ENCODE assay signal across 16 mouse cellular contexts in the genomic region with DNA sequence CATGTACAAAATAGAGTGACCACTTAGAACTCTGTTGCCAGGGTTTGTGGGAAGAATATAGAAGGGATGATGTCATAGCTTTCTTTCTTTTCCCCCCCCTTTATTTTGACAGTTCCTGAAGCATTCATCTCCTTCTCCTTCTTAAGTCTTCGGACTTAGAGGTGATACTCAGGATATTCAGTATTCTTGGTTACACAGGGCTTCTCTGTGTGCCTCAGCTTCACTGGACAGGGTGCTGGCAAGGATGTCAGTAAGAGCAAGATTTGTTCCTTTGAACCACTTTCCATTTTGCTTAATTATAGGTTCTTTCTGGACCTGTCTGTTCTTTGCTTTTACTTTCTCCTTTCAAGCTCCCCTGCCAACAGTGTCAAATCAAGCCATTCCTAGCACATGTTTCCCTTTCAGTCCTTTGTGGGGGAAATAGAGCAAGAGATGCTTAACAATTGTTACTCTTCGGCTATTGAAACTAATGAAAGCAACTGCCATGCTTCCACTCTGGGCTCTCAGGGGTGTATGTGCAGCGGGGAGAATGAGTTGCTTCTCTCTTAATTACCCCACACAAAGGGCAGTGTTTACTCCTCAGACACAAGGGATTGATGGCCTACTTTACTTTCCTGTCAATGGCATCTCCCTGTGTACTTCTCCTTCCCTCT.
DNase-seq lines count a peak whose midpoint lies in the region; ATAC-seq and TF ChIP-seq lines count a peak whose summit lies in the region.
"Had no signal": no experiment of that assay in that cellular context is flagged by ENCODE, and none has a peak within 500 bp of the region (broad histone marks: within the 10 kb centered on the region; RNA-seq: fewer than 3 reads in every experiment).

No protein-coding gene starts in this region.

- H3K36me3 ChIP-seq in forebrain, embryonic 12.5 days (replicated peaks), result no peaks in the 10 kb centered on the region
- H3K36me3 ChIP-seq in forebrain, embryonic 15.5 days, result no peaks in the 10 kb centered on the region
- no peaks in the 10 kb centered on the region for H3K36me3 ChIP-seq in neural tube, embryonic 12.5 days
- H3K36me3 ChIP-seq: heart, embryonic 13.5 days; lung, embryonic 15.5 days had no signal

- H3K9me3 ChIP-seq in forebrain, embryonic 12.5 days, result no peaks in the 10 kb centered on the region
- no peaks in the 10 kb centered on the region for H3K9me3 ChIP-seq in forebrain, embryonic 15.5 days
- no peaks in the 10 kb centered on the region for H3K9me3 ChIP-seq in neural tube, embryonic 12.5 days
- H3K9me3 ChIP-seq: heart, embryonic 13.5 days; lung, embryonic 15.5 days had no signal

- TF ChIP-seq CTCF in left cerebral cortex, adult 2 months (IDR thresholded peaks at IDR 0.05), result no peak

- peak; percentile 2 to 4 for DNase-seq in left cerebral cortex, postnatal 14 days (ENCODE audit: low spot score in 2 of 2)
- no peak for DNase-seq in left cerebral cortex, adult 2 months (ENCODE audit: extremely low spot score in 1 of 2, low spot score in 2 of 2)
- DNase-seq in ovary, adult 18-20 months (ENCODE audit: low spot score), result no peak
- DNase-seq in cerebellum, postnatal 36 days, result no peak
- DNase-seq: cerebellum, adult 11-12 months; gastrocnemius, postnatal 14 days; kidney, adult 8-10 months had no signal

- H3K9ac ChIP-seq in forebrain, embryonic 12.5 days, result no peak overlapping the region
- H3K9ac ChIP-seq in forebrain, embryonic 15.5 days (replicated peaks), result no peak overlapping the region
- H3K9ac ChIP-seq in neural tube, embryonic 12.5 days, result no peak overlapping the region
- H3K9ac ChIP-seq: heart, embryonic 13.5 days; lung, embryonic 15.5 days had no signal

- 11% methylated on average over 3 of the region's 3 CpGs for WGBS in forebrain, embryonic 12.5 days
- WGBS in forebrain, embryonic 15.5 days, result 5% methylated on average over 3 of the region's 3 CpGs
- WGBS in neural tube, embryonic 12.5 days, result 21% methylated on average over 3 of the region's 3 CpGs

- H3K27ac ChIP-seq in left cerebral cortex, adult 2 months, result no peak overlapping the region
- H3K27ac ChIP-seq in forebrain, embryonic 12.5 days, result peak overlapping the region; percentile 42; the same call in 1 of the 2 replicates
- H3K27ac ChIP-seq in forebrain, embryonic 15.5 days (replicated peaks), result no peak overlapping the region
- H3K27ac ChIP-seq in neural tube, embryonic 12.5 days, result no peak overlapping the region
- H3K27ac ChIP-seq: heart, embryonic 13.5 days; lung, embryonic 15.5 days had no signal

- peaks cover 10% of the 10 kb centered on the region for H3K4me1 ChIP-seq in forebrain, embryonic 12.5 days
- H3K4me1 ChIP-seq in forebrain, embryonic 15.5 days, result no peaks in the 10 kb centered on the region
- 0 out of 2 replicates have a peak, but pooled peaks cover 7% of the 10 kb centered on the region for H3K4me1 ChIP-seq in neural tube, embryonic 12.5 days
- H3K4me1 ChIP-seq: heart, embryonic 13.5 days; lung, embryonic 15.5 days had no signal

- peak; percentile 92 for ATAC-seq in forebrain, embryonic 12.5 days (ENCODE audit: low FRiP score)
- peak; percentile 96 for ATAC-seq in forebrain, embryonic 15.5 days (replicated peaks)
- ATAC-seq in neural tube, embryonic 12.5 days (ENCODE audit: low FRiP score, low read depth), result peak; percentile 65; the same call in 1 of the 2 replicates

- intact Hi-C loops in left cerebral cortex, postnatal 14 days (cut with DNase I), result no loop called here
- intact Hi-C loops in left cerebral cortex, adult 2 months (cut with DNase I), result no loop called here

- H3K27me3 ChIP-seq in forebrain, embryonic 12.5 days, result no peaks in the 10 kb centered on the region
- H3K27me3 ChIP-seq in forebrain, embryonic 15.5 days, result no peaks in the 10 kb centered on the region
- no peaks in the 10 kb centered on the region for H3K27me3 ChIP-seq in neural tube, embryonic 12.5 days (replicated peaks)
- H3K27me3 ChIP-seq: CH12.LX; heart, embryonic 13.5 days; lung, embryonic 15.5 days had no signal

- no peak overlapping the region for H3K4me3 ChIP-seq in left cerebral cortex, adult 2 months
- H3K4me3 ChIP-seq in forebrain, embryonic 12.5 days (replicated peaks), result no peak overlapping the region
- H3K4me3 ChIP-seq in forebrain, embryonic 15.5 days, result no peak overlapping the region
- no peak overlapping the region for H3K4me3 ChIP-seq in neural tube, embryonic 12.5 days
- H3K4me3 ChIP-seq: erythroblast, embryonic 14.5 days; heart, embryonic 13.5 days; lung, embryonic 15.5 days; myocyte had no signal

- H3K4me2 ChIP-seq in forebrain, embryonic 12.5 days, result no peak overlapping the region
- no peak overlapping the region for H3K4me2 ChIP-seq in forebrain, embryonic 15.5 days (replicated peaks)
- no peak overlapping the region for H3K4me2 ChIP-seq in neural tube, embryonic 12.5 days (replicated peaks)
- H3K4me2 ChIP-seq: heart, embryonic 13.5 days; liver, embryonic 11.5 days; lung, embryonic 15.5 days had no signal

Comparison
In these comparisons a context has a peak if more than half of its experiments do, and no peak if none do; other contexts are left out.
1. DNase-seq: peak in left cerebral cortex, postnatal 14 days (2 of 2); none in left cerebral cortex, adult 2 months (0 of 2), ovary, adult 18-20 months (single experiment) and cerebellum, postnatal 36 days (0 of 2).
2. Peak in every context shown above with its lines, with median percentiles within 50 percentile points of each other: ATAC-seq.